Mouse (Mus musculus): ENCODE measurements at regions not wholly inside any gene's neighbourhood (a gene's known extent, or its start where the extent isn't known, plus 50 kb on each side); places are given as distances from the start of the nearest gene placed in this dataset.
"Not testable (repeated sequence)": the region's sequence is repeated elsewhere in the genome, so short reads cannot be mapped to it uniquely, and the experiment has no call there.

DNA sequence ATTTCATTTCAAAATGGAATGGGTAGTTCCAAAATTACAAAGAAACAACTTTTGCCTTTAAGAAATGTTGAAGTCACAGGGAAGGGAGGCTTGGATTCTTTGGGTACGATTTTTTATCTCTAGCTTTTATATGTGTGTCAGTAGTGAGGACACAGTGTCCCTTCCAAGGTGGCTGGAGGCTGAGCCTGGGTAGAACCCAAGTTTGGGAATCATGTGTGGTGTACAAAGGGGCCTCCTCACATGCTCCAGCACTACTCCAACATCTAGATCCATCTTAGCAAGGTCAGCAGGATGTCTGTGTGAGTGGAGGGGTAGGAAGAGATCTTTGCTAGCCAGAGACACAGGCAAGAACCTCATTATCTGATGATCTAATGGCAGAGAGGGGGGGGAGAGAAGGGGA, 134.5 kb upstream of the Tas2r119 start:
- Histone ChIP-seq H3K27me3 (ENCODE audit: control insufficient read depth in 1 of 2, insufficient read depth in 2 of 2, low read length in 2 of 2) (no peaks in the 10 kb centered on the region), H3K4me3 (ENCODE audit: control insufficient read depth in 1 of 2, insufficient read depth in 1 of 2, low read depth in 2 of 2, low read length in 2 of 2) (no peak overlapping the region), H3K27ac (ENCODE audit: control insufficient read depth, low read depth, low read length) (no peak overlapping the region), H3K4me1 (ENCODE audit: control insufficient read depth in 1 of 2, insufficient read depth in 2 of 2, low read length in 2 of 2) (no peaks in the 10 kb centered on the region), H3K9ac (ENCODE audit: control insufficient read depth, low read depth, low read length, poor library complexity, severe bottlenecking) (no peak overlapping the region), H3K36me3 (ENCODE audit: control insufficient read depth in 1 of 2, insufficient read depth in 2 of 2, low read length in 2 of 2) (no peaks in the 10 kb centered on the region), H3K9me3 (replicated peaks; ENCODE audit: insufficient read depth, low read length) (no peaks in the 10 kb centered on the region), H3K79me2 (ENCODE audit: control insufficient read depth, insufficient read depth, low read length, poor library complexity) (no peaks in the 10 kb centered on the region)
- no peak for TF ChIP-seq JUND (IDR thresholded peaks at IDR 0.05; ENCODE audit: low read depth, low read length)
- TF ChIP-seq EP300 (IDR thresholded peaks at IDR 0.05; ENCODE audit: low read depth in 1 of 2, low read length in 2 of 2): no peak
- TF ChIP-seq ZC3H11A (IDR thresholded peaks at IDR 0.05; ENCODE audit: low read depth, low read length): no peak
- no peak for TF ChIP-seq MAZ (IDR thresholded peaks at IDR 0.05; ENCODE audit: low read depth, low read length)
- TF ChIP-seq SMC3 (IDR thresholded peaks at IDR 0.05; ENCODE audit: low read depth, low read length): no peak
- no peak for TF ChIP-seq ETS1 (IDR thresholded peaks at IDR 0.05; ENCODE audit: low read depth, low read length)
- TF ChIP-seq CTCF (IDR thresholded peaks at IDR 0.05 in 2 of 3, conservative IDR thresholded peaks at IDR 0.05 in 1 of 3; ENCODE audit: control insufficient read depth in 1 of 3, insufficient read depth in 1 of 3, low read depth in 2 of 3, low read length in 3 of 3, poor library complexity in 1 of 3, severe bottlenecking in 1 of 3): no peak
- no peak for TF ChIP-seq SIN3A (IDR thresholded peaks at IDR 0.05; ENCODE audit: low read length)
- TF ChIP-seq MEF2A (IDR thresholded peaks at IDR 0.05; ENCODE audit: extremely low read depth, insufficient replicate concordance, low read depth, low read length, poor library complexity, severe bottlenecking): no peak
- TF ChIP-seq CHD1 (IDR thresholded peaks at IDR 0.05; ENCODE audit: low read depth, low read length): no peak
- TF ChIP-seq ZKSCAN1 (IDR thresholded peaks at IDR 0.05; ENCODE audit: low read depth, low read length): no peak
- DNase-seq (ENCODE audit: low read depth, low spot score): no peak

DNA sequence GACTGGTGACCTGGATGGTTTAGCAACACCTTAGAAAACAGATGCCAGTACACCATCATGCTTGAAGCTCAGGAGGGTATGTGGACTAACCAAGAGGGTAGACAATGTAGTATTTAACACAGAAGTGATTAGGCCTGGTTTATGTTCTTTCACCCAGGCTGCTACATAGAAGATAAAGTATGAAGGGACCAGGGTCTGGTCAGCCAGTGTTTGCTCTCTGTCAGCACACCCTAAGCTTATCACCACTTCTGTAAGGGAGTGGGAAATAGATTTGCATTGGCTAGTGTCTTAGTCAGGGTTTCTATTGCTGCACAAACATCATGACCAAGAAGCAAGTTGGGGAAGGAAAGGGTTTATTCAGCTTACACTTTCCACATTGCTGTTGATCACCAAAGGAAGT, 133.9 kb upstream of the Tas2r119 start:
- DNase-seq (ENCODE audit: low read depth, low spot score): no peak
- H3K27ac ChIP-seq (ENCODE audit: control insufficient read depth, low read depth, low read length): no peak overlapping the region
- no peak overlapping the region for H3K4me3 ChIP-seq (ENCODE audit: control insufficient read depth in 1 of 2, insufficient read depth in 1 of 2, low read depth in 2 of 2, low read length in 2 of 2)
- no peaks in the 10 kb centered on the region for H3K9me3 ChIP-seq (replicated peaks; ENCODE audit: insufficient read depth, low read length)
- TF ChIP-seq CHD2 (IDR thresholded peaks at IDR 0.05; ENCODE audit: low read length): no peak
- no peak for TF ChIP-seq USF1 (IDR thresholded peaks at IDR 0.05; ENCODE audit: low read depth, low read length)
- no peak for TF ChIP-seq JUND (IDR thresholded peaks at IDR 0.05; ENCODE audit: low read depth, low read length)
- TF ChIP-seq TBP (IDR thresholded peaks at IDR 0.05; ENCODE audit: low read depth, low read length): no peak
- TF ChIP-seq KAT2A (conservative IDR thresholded peaks at IDR 0.05; ENCODE audit: low read depth, low read length): no peak
- TF ChIP-seq HCFC1 (IDR thresholded peaks at IDR 0.05; ENCODE audit: low read depth, low read length): no peak
- TF ChIP-seq POLR2A (IDR thresholded peaks at IDR 0.05; ENCODE audit: control insufficient read depth in 1 of 2, insufficient read depth in 1 of 2, low read depth in 1 of 2, low read length in 2 of 2, poor library complexity in 1 of 2): no peak
- TF ChIP-seq GATA1 (IDR thresholded peaks at IDR 0.05; ENCODE audit: low read depth, low read length): no peak
- no peaks in the 10 kb centered on the region for H3K27me3 ChIP-seq (ENCODE audit: control insufficient read depth in 1 of 2, insufficient read depth in 2 of 2, low read length in 2 of 2)
- H3K36me3 ChIP-seq (ENCODE audit: control insufficient read depth in 1 of 2, insufficient read depth in 2 of 2, low read length in 2 of 2): no peaks in the 10 kb centered on the region
- no peak overlapping the region for H3K9ac ChIP-seq (ENCODE audit: control insufficient read depth, low read depth, low read length, poor library complexity, severe bottlenecking)
- no peaks in the 10 kb centered on the region for H3K4me1 ChIP-seq (ENCODE audit: control insufficient read depth in 1 of 2, insufficient read depth in 2 of 2, low read length in 2 of 2)
- no peaks in the 10 kb centered on the region for H3K79me2 ChIP-seq (ENCODE audit: control insufficient read depth, insufficient read depth, low read length, poor library complexity)

DNA sequence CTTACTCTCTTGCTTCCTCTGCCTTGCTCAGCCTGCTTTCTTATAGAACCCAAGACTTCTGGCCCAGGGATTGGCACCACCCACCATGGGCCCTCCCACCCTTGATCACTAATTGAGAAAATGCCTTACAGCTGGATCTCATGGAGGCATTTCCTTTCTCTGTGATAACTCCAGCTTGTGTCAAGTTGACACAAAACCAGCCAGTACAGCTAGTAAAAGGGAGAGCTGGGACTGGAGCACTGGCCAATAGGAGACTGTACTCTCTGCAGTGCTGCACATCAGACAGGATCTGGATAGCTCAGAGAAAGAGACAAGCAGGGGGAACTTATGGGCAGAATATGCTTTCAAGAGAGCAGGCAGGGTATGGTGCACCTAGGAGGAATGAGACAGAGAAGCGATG, 133.4 kb upstream of the Tas2r119 start:
- not testable (repeated sequence) for H3K79me2 ChIP-seq (ENCODE audit: control insufficient read depth, insufficient read depth, low read length, poor library complexity); H3K27me3 ChIP-seq (ENCODE audit: control insufficient read depth in 1 of 2, insufficient read depth in 2 of 2, low read length in 2 of 2); H3K4me1 ChIP-seq (ENCODE audit: control insufficient read depth in 1 of 2, insufficient read depth in 2 of 2, low read length in 2 of 2); H3K9me3 ChIP-seq (replicated peaks; ENCODE audit: insufficient read depth, low read length); H3K36me3 ChIP-seq (ENCODE audit: control insufficient read depth in 1 of 2, insufficient read depth in 2 of 2, low read length in 2 of 2); H3K4me3 ChIP-seq (ENCODE audit: control insufficient read depth in 1 of 2, insufficient read depth in 1 of 2, low read depth in 2 of 2, low read length in 2 of 2); H3K27ac ChIP-seq (ENCODE audit: control insufficient read depth, low read depth, low read length); H3K9ac ChIP-seq (ENCODE audit: control insufficient read depth, low read depth, low read length, poor library complexity, severe bottlenecking); DNase-seq (ENCODE audit: low read depth, low spot score)
